Mouse (Mus musculus) small intestine, adult 2 months (tissue): ENCODE data around the gene Cep68.

ENCODE experiments used
- CTCF ChIP-seq: fragments of 200-500 bp; IDR thresholded peaks from 2 replicates; pipeline ENCODE4 v1.5.1; 2012; ENCODE audit warnings: low read depth, mild to moderate bottlenecking, control low read depth, inconsistent platforms, low read length, moderate library complexity, mixed read lengths; ENCODE audit not compliant: insufficient replicate concordance, insufficient read length; ENCODE audit errors: extremely low read depth
- POLR2A ChIP-seq: fragments of 200-500 bp; IDR thresholded peaks from 2 replicates; pipeline ENCODE4 v1.6.1; 2012; ENCODE audit warnings: low read depth, mild to moderate bottlenecking, control low read depth, inconsistent platforms, low read length, moderate library complexity

- TF ChIP-seq CTCF (no peak), POLR2A (no peak)
Measured at GRCm38 (mm10) chr11:20239279-20239861, 9.9 kb downstream of the Cep68 start.
